Mouse (Mus musculus) MEL (cell line): ENCODE measurements around the gene Gabrg3.

Experiments used
- CHD2 ChIP-seq: IDR thresholded peaks from 2 replicates; pipeline ENCODE4 v1.6.1; 2011; ENCODE audit warnings: low read length, improper control_type of control experiment
- CTCF ChIP-seq, 3 experiments: IDR thresholded peaks in 2 of 3; conservative IDR thresholded peaks in 1 of 3; 2 replicates each; pipeline ENCODE4 v1.5.1; 2011 to 2012; ENCODE audit warnings: low read length in 3 of 3, low read depth in 2 of 3, mild to moderate bottlenecking in 2 of 3, improper control_type of control experiment in 1 of 3, inconsistent platforms in 1 of 3, mixed read lengths in 1 of 3, moderate library complexity in 1 of 3; ENCODE audit not compliant: control insufficient read depth in 1 of 3, insufficient read depth in 1 of 3, poor library complexity in 1 of 3, severe bottlenecking in 1 of 3
- POLR2A ChIP-seq, 2 experiments: IDR thresholded peaks; 2 replicates each; pipeline ENCODE4 v1.6.1; 2011 to 2012; ENCODE audit warnings: low read length in 2 of 2, mild to moderate bottlenecking in 2 of 2, control low read depth in 1 of 2, improper control_type of control experiment in 1 of 2, low read depth in 1 of 2, moderate library complexity in 1 of 2; ENCODE audit not compliant: control insufficient read depth in 1 of 2, insufficient read depth in 1 of 2, poor library complexity in 1 of 2
- UBTF ChIP-seq: IDR thresholded peaks from 2 replicates; pipeline ENCODE4 v1.6.1; 2012; ENCODE audit warnings: low read depth, mild to moderate bottlenecking, inconsistent platforms, low read length, improper control_type of control experiment, moderate library complexity, borderline replicate concordance; ENCODE audit not compliant: insufficient read depth

GRCm38 (mm10) chr7:56938020-56938419 is 449.0 kb downstream of the Gabrg3 start:
- TF ChIP-seq UBTF, result no peak
- no peak for TF ChIP-seq CHD2
- TF ChIP-seq CTCF (IDR thresholded peaks at IDR 0.05 in 2 of 3, conservative IDR thresholded peaks at IDR 0.05 in 1 of 3; ENCODE audit: control insufficient read depth in 1 of 3, insufficient read depth in 1 of 3, low read depth in 2 of 3, low read length in 3 of 3, poor library complexity in 1 of 3, severe bottlenecking in 1 of 3), result peak in 1 of 3 experiments; percentile 5; a peak in 1 of 6 replicates
- TF ChIP-seq POLR2A (IDR thresholded peaks at IDR 0.05; ENCODE audit: control insufficient read depth in 1 of 2, insufficient read depth in 1 of 2, low read depth in 1 of 2, low read length in 2 of 2, poor library complexity in 1 of 2), result no peak
